Mouse (Mus musculus) G1E (cell line): ENCODE measurements around the gene Rnf146. TPM values are rescaled to one million over a fixed set of nuclear protein-coding genes. Genes with fewer than 3 reads are reported as not detected.

Source experiments
- ATAC-seq: 2 replicates; pipeline ENCODE4 v1.8.0; 2016; ENCODE audit warnings: mild to moderate bottlenecking; ENCODE audit not compliant: insufficient number of reproducible peaks, poor library complexity, low FRiP score, severe bottlenecking; ENCODE audit errors: extremely low read depth
- DNase-seq: peaks from one replicate; pipeline ENCODE4 v3.0.0; 2012; ENCODE audit warnings: low spot score
- H3K27me3 ChIP-seq: 2 replicates; pipeline ENCODE4 v1.6.1; 2012; ENCODE audit warnings: mild to moderate bottlenecking, low read length, inconsistent platforms; ENCODE audit not compliant: insufficient read depth
- H3K36me3 ChIP-seq: replicated peaks from 2 replicates; pipeline ENCODE3; 2012; ENCODE audit warnings: mild to moderate bottlenecking, inconsistent platforms
- H3K4me1 ChIP-seq: 2 replicates; pipeline ENCODE4 v1.6.1; 2012; ENCODE audit warnings: low read depth, low read length, inconsistent platforms, mixed read lengths; ENCODE audit not compliant: insufficient read depth
- H3K4me3 ChIP-seq: 2 replicates; pipeline ENCODE4 v1.5.1; 2012; ENCODE audit warnings: low read depth, mild to moderate bottlenecking, inconsistent platforms, low read length, moderate library complexity, mixed read lengths
- H3K9me3 ChIP-seq: replicated peaks from 2 replicates; pipeline ENCODE4 v1.6.1; 2012; ENCODE audit warnings: inconsistent platforms
- CTCF ChIP-seq: IDR thresholded peaks from 2 replicates; pipeline ENCODE4 v1.5.1; 2012; ENCODE audit warnings: low read depth, low read length, inconsistent platforms, mixed read lengths
- GATA1 ChIP-seq: IDR thresholded peaks from 2 replicates; pipeline ENCODE4 v1.6.1; 2012; ENCODE audit warnings: borderline replicate concordance, low read length, inconsistent platforms, mixed read lengths
- GATA2 ChIP-seq: IDR thresholded peaks from 2 replicates; pipeline ENCODE4 v1.6.1; 2012; ENCODE audit warnings: low read depth, low read length, inconsistent platforms, borderline replicate concordance
- POLR2AphosphoS5 ChIP-seq: IDR thresholded peaks from 2 replicates; pipeline ENCODE4 v1.6.1; 2012; ENCODE audit warnings: low read depth, low read length, inconsistent platforms; ENCODE audit not compliant: insufficient replicate concordance
- TAL1 ChIP-seq: conservative IDR thresholded peaks from 2 replicates; pipeline ENCODE4 v1.6.1; 2012; ENCODE audit warnings: low read depth, low read length, inconsistent platforms, mixed read lengths
- polyA plus RNA-seq: library from polyadenylated mRNA; stranded (reverse); fragments of >175 nt; gene quantifications from 2 replicates; pipeline ENCODE4 v1.2.3, GENCODE M21; 2012
- total RNA-seq, 2 experiments: library from RNA; stranded (forward) in 1 of 2; stranded (reverse) in 1 of 2; fragments of 200-1000 nt in 1 of 2; fragments of >200 nt in 1 of 2; fragmentation: Nextera tagmentation in 1 of 2; gene quantifications; 2 replicates each; pipeline ENCODE4 v1.2.3; 2014 to 2017

Rnf146 gene
- total and polyA plus RNA-seq, 3 experiments: 7.0 to 63.8 (median 52.1) TPM

- H3K36me3 ChIP-seq: peaks cover 52% of the 10 kb centered on the region
- H3K4me1 ChIP-seq: no peaks in the 10 kb centered on the region
- TF ChIP-seq GATA2 (no peak), CTCF (peak; percentile 62), GATA1 (no peak), TAL1 (no peak)
- peak; percentile 45 for ATAC-seq
- no peaks in the 10 kb centered on the region for H3K9me3 ChIP-seq
- no peaks in the 10 kb centered on the region for H3K27me3 ChIP-seq
- H3K4me3 ChIP-seq: no peak overlapping the region
- no peak for DNase-seq
These were observed 23.7 kb downstream of the Rnf146 start for GRCm38 (mm10) chr10:29338355-29339056.

- no peak overlapping the region for H3K4me3 ChIP-seq
- no peaks in the 10 kb centered on the region for H3K4me1 ChIP-seq
- no peak for ATAC-seq
- DNase-seq: no peak
- H3K27me3 ChIP-seq: no peaks in the 10 kb centered on the region
- peaks cover 42% of the 10 kb centered on the region for H3K36me3 ChIP-seq
- no peak for TF ChIP-seq TAL1
- no peak for TF ChIP-seq GATA2
- TF ChIP-seq GATA1: no peak
- TF ChIP-seq CTCF: no peak
- no peak for TF ChIP-seq POLR2AphosphoS5
- no peaks in the 10 kb centered on the region for H3K9me3 ChIP-seq
These were observed 28.4 kb downstream of the Rnf146 start for GRCm38 (mm10) chr10:29333836-29334235.

DNA sequence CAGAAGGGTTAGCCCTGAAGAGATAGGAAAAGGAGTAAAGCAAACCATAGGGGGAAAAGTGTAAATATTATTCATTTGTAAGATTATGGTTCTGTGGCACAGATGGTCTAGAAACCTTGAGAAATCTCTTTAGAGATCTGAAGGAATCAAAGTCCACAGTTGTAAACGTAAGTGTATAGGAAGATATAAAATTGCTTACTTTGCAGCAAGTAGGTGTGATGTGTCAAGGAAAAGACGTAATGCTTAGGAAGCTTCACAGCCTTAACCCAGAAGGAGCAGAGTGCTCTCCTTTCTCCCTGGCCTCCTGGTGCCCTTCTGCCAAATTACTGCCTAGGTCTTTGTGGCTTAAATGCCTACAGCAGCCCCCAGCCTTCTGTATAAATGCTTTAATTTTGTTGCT lies 37.4 kb downstream of the Rnf146 start:
- no peak for ATAC-seq
- TF ChIP-seq POLR2AphosphoS5 (no peak), GATA2 (no peak), TAL1 (no peak), CTCF (no peak), GATA1 (no peak)
- Histone ChIP-seq H3K27me3 (no peaks in the 10 kb centered on the region), H3K4me3 (no peak overlapping the region), H3K36me3 (peaks cover 28% of the 10 kb centered on the region), H3K4me1 (no peaks in the 10 kb centered on the region), H3K9me3 (no peaks in the 10 kb centered on the region)
- DNase-seq: no peak

- TF ChIP-seq POLR2AphosphoS5 (no peak), TAL1 (no peak), GATA1 (no peak), GATA2 (no peak), CTCF (no peak)
- Histone ChIP-seq H3K27me3 (no peaks in the 10 kb centered on the region), H3K9me3 (no peaks in the 10 kb centered on the region), H3K36me3 (peaks cover 25% of the 10 kb centered on the region), H3K4me3 (peak overlapping the region; percentile 77), H3K4me1 (peaks cover 13% of the 10 kb centered on the region)
- DNase-seq (no peak), ATAC-seq (no peak)
These were observed 48.3 kb downstream of the Rnf146 start for GRCm38 (mm10) chr10:29313905-29314304.

DNA sequence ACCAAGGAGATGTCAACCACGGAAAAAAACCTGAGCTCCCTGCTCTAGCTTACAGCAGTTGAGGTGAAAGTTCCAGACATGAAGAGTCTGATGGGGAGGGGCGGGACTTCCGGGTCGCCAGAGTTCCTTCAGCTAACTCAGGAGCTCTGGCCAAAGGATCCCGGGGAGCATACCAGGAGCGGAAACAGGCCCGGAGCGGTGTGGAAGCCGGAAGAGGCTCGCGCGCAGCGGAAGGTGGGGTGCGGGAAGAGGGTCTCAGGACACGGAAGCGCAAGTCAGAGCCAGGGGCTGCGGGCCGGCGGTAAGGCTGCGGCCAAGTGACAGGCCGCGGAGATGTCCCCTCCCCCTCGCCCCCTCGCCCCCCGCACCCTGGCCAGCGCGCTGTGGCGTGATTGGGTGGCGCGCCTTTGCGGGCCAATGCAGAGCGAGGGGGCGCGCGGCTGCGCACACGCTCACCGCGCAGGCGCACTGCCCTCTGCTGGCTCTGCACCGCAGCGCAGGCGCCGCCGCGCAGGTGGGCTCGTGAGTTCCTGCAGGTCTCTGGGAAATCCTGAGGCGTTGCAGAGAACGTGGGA lies 49.1 kb downstream of the Rnf146 start, which contains the start of gene Echdc1:
Gene Echdc1 (plus strand): TSS at position 103 of the 575 bp plus-strand sequence.
- TF ChIP-seq CTCF (peak; percentile 73), TAL1 (no peak), GATA2 (no peak), GATA1 (no peak), POLR2AphosphoS5 (no peak)
- ATAC-seq (peak; percentile 87), DNase-seq (peak; percentile 77)
- Histone ChIP-seq H3K4me1 (peaks cover 13% of the 10 kb centered on the region), H3K4me3 (peak within 1 kb of the TSS; percentile 77), H3K36me3 (peaks cover 20% of the 10 kb centered on the region), H3K9me3 (no peaks in the 10 kb centered on the region), H3K27me3 (no peaks in the 10 kb centered on the region)

- Histone ChIP-seq H3K4me3 (peak overlapping the region; percentile 77; the same call in 1 of the 2 replicates), H3K4me1 (peaks cover 13% of the 10 kb centered on the region), H3K36me3 (peaks cover 11% of the 10 kb centered on the region), H3K27me3 (no peaks in the 10 kb centered on the region), H3K9me3 (no peaks in the 10 kb centered on the region)
- no peak for TF ChIP-seq CTCF
- TF ChIP-seq GATA1: no peak
- no peak for TF ChIP-seq TAL1
- no peak for TF ChIP-seq GATA2
- no peak for TF ChIP-seq POLR2AphosphoS5
- ATAC-seq (no peak), DNase-seq (no peak)
These were observed 50.6 kb downstream of the Rnf146 start for GRCm38 (mm10) chr10:29311480-29312219.
